Mouse (Mus musculus) heart, embryonic 15.5 days (tissue): Measurements from ENCODE around the gene Klf13. TPM values are rescaled to one million over a fixed set of nuclear protein-coding genes. Genes with fewer than 3 reads are reported as not detected.

Experiments
- ATAC-seq: fragments of 200-750 bp; cut with Nextera tagmentation; replicated peaks from 2 replicates; pipeline ENCODE4 v1.8.0; 2017; ENCODE audit warnings: low read depth, moderate TSS enrichment; ENCODE audit not compliant: insufficient number of reproducible peaks, insufficient read depth, low FRiP score
- H3K27ac ChIP-seq: fragments of 300-500 bp; sonication (generic); 2 replicates; pipeline ENCODE4 v1.5.1; 2015; ENCODE audit warnings: mild to moderate bottlenecking, inconsistent platforms
- H3K27me3 ChIP-seq: fragments of 300-500 bp; sonication (generic); 2 replicates; pipeline ENCODE4 v1.6.1; 2015; ENCODE audit warnings: inconsistent platforms
- H3K36me3 ChIP-seq: fragments of 300-500 bp; sonication (generic); 2 replicates; pipeline ENCODE4 v1.6.1; 2015; ENCODE audit warnings: mild to moderate bottlenecking, inconsistent platforms
- H3K4me1 ChIP-seq: fragments of 300-500 bp; sonication (generic); replicated peaks from 2 replicates; pipeline ENCODE4 v1.6.1; 2015; ENCODE audit warnings: inconsistent platforms
- H3K4me2 ChIP-seq: fragments of 300-500 bp; sonication (generic); 2 replicates; pipeline ENCODE4 v1.6.1; 2015; ENCODE audit warnings: inconsistent platforms, mild to moderate bottlenecking, moderate library complexity
- H3K4me3 ChIP-seq: fragments of 300-500 bp; sonication (generic); 2 replicates; pipeline ENCODE4 v1.5.1; 2015; ENCODE audit warnings: mild to moderate bottlenecking, inconsistent platforms
- H3K9ac ChIP-seq: fragments of 300-500 bp; sonication (generic); 2 replicates; pipeline ENCODE4 v1.6.1; 2015; ENCODE audit warnings: mild to moderate bottlenecking, inconsistent platforms
- H3K9me3 ChIP-seq: fragments of 300-500 bp; sonication (generic); replicated peaks from 2 replicates; pipeline ENCODE4 v1.6.1; 2016; ENCODE audit warnings: inconsistent platforms
- WGBS: fragments of 180-500 bp; shearing (Covaris S2); methylation state at CpG from one replicate; pipeline ENCODE4 v1.1.7; 2015; ENCODE audit warnings: mixed read lengths; 5-methylcytosine and 5-hydroxymethylcytosine counted together
- polyA plus RNA-seq: library from polyadenylated mRNA; unstranded; fragments of >200 nt; fragmentation: Nextera tagmentation; extraction: Ambion mirVana; gene quantifications from 2 replicates; pipeline ENCODE4 v1.2.1, GENCODE M21; 2015

The Klf13 gene
- polyA plus RNA-seq, 1 experiment from 2014 or later, result 23.4 TPM

DNA sequence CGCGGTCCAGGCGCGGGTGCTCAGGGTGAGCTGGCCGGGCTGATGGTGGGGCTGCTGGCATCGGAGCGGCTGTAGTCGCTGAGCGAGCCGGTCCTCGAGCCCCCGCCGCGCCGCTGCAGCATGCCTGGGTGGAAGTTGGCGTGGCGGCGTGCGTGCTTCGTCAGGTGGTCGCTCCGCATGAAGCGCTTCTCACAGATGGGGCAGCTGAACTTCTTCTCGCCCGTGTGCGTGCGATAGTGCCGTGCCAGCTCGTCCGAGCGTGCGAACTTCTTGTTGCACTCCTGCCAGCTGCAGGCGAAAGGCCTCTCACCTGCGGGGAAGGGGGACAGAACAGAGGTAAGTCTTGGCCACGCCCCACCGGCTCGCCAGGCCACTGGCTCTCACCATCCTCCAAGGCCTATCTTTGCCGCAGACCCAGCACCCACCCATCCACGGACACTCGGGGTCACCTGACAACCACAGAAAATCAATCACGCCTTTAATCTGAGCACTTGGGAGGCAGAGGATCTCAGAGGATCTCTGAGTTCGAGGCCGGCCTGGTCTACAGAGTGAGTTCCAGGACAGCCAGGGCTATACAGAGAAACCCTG is 47.1 kb downstream of the Klf13 start:
- peaks cover 10% of the 10 kb centered on the region for H3K36me3 ChIP-seq
- 77% methylated on average over 43 of the region's 43 CpGs for WGBS
- H3K4me2 ChIP-seq, result no peak overlapping the region
- H3K4me3 ChIP-seq, result no peak overlapping the region
- no peak overlapping the region for H3K9ac ChIP-seq
- no peaks in the 10 kb centered on the region for H3K9me3 ChIP-seq
- ATAC-seq, result no peak
- H3K4me1 ChIP-seq, result peaks cover 50% of the 10 kb centered on the region
- H3K27me3 ChIP-seq, result no peaks in the 10 kb centered on the region
- no peak overlapping the region for H3K27ac ChIP-seq

DNA sequence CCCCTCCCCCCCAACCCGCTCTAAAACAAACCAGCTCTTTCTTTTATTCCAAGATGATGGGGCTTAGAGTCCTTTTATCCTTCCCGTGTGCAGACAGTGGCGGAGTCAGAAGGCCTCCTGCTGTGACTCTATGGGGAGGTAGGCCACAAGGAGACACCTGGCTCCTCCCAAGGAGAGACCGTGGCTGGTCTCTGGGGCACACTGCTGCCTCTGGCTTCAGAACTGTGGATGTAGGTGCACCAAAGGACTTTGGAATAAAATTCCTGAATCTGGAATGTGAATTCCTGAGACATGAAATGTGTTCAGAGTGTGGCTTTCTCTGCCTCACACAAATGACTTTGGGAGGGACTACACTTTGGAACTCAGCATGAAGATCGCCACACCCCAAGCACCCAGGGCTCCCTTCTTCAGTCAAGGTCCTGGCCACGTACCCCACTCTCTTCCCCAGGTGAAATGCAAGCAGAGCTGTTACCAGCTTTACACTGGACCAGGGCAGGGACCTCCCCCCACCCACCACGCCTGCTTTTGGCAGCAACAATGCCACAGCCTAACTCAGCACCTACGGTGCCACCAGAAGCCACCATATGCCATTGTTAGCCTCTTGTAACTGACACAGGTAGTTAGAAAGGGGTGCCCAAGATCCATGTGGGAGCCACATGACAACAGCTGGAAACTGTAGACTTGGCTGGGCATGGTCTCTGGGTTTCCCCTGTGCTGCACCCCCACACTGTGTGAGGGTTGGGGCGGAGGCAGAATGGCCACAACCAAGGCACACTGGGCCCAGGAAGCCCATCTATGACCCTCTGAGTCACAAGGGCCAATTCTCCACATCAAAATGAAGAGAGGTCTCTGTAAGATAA is 49.4 kb downstream of the Klf13 start:
- Histone ChIP-seq H3K9ac (no peak overlapping the region), H3K27ac (no peak overlapping the region), H3K4me1 (peaks cover 37% of the 10 kb centered on the region), H3K27me3 (no peaks in the 10 kb centered on the region), H3K9me3 (no peaks in the 10 kb centered on the region), H3K4me3 (no peak overlapping the region), H3K4me2 (no peak overlapping the region), H3K36me3 (peaks cover 10% of the 10 kb centered on the region)
- no peak for ATAC-seq
- 83% methylated on average over 9 of the region's 9 CpGs for WGBS

DNA sequence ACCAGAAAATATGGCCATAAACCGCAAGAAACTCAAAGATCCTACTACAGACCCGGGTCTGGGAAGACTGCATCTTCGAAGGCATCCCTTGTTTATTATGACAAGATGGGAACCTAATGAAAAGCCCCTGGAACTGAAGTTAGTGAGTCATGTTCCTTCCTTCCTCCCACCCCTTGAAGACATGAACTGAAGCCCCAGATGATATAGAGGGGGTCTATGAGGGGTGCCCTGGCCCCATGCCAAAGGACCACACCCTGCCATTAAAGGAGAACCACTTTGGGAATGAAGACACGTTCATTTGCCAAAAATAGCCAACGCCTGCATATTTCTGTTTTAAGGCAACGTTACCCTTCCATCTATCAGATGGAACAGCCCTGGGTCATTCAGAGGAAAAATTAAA is 50.0 kb downstream of the Klf13 start:
- H3K9me3 ChIP-seq, result no peaks in the 10 kb centered on the region
- 54% methylated on average over 6 of the region's 6 CpGs for WGBS
- no peak overlapping the region for H3K27ac ChIP-seq
- H3K4me3 ChIP-seq, result no peak overlapping the region
- ATAC-seq, result no peak
- peaks cover 34% of the 10 kb centered on the region for H3K4me1 ChIP-seq
- H3K36me3 ChIP-seq, result peaks cover 10% of the 10 kb centered on the region
- H3K4me2 ChIP-seq, result no peak overlapping the region
- H3K27me3 ChIP-seq, result no peaks in the 10 kb centered on the region
- H3K9ac ChIP-seq, result no peak overlapping the region

DNA sequence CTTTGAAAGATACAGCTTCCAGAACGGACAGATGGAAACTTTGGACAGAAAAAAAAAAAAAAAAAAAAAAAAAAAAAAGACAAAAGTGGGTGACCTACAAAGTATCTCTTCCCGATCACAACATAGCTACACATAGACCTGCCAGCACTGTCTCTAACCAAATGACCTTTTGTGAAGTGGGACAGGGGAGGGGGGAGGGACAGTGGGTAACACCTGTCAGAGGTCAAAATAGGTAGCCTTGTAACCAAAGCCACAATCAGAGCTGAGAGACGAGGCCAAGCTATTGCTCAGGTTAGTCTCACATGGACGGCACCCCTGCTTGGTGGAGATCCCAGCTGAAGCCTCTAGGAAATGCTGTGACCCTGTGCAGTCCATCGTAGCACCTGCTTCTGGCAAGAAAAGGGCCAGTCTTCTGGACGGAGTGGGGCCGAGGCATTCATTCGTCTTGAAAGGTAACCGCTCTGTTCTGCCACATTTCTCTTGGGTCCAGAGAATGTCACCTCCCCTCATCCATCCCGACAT is 51.1 kb downstream of the Klf13 start:
- no peak overlapping the region for H3K27ac ChIP-seq
- 71% methylated on average over 10 of the region's 10 CpGs for WGBS

DNA sequence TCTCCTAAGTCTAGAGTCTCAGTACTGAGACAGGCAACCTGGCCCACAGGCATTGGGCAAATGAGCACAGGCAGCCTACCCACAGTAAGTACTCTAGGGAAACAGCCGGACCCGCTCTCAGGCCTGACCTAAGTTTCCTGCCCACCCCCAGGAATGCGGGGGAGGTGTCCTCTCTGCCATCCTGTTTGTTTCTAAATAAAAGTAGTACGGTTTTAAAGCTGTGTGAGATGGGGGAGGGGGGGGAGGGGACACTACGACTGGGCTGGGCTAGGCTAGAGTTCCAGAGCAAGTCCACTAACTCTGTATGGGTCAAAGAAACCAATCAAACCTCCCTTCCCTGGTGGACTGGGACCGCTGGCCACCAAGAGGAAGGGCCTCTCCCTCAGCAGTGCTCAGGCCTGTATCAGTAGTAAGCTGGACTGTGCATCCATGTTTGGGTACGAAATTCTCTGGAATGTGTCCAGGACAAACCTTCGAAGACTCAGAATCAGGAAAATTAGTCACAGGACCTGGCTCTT is 51.6 kb downstream of the Klf13 start:
- Histone ChIP-seq H3K4me1 (peaks cover 28% of the 10 kb centered on the region), H3K27me3 (no peaks in the 10 kb centered on the region), H3K4me2 (no peak overlapping the region), H3K27ac (no peak overlapping the region), H3K9me3 (no peaks in the 10 kb centered on the region), H3K4me3 (no peak overlapping the region), H3K36me3 (peaks cover 10% of the 10 kb centered on the region), H3K9ac (no peak overlapping the region)
- WGBS, result 36% methylated on average over 8 of the region's 8 CpGs
- peak; percentile 45 for ATAC-seq

More for the DNA sequence above, 51.1 kb downstream of the Klf13 start:
- no peak for ATAC-seq
- Histone ChIP-seq H3K4me1 (peaks cover 28% of the 10 kb centered on the region), H3K9ac (no peak overlapping the region), H3K27me3 (no peaks in the 10 kb centered on the region), H3K4me2 (no peak overlapping the region), H3K4me3 (no peak overlapping the region), H3K9me3 (no peaks in the 10 kb centered on the region), H3K36me3 (peaks cover 10% of the 10 kb centered on the region)

DNA sequence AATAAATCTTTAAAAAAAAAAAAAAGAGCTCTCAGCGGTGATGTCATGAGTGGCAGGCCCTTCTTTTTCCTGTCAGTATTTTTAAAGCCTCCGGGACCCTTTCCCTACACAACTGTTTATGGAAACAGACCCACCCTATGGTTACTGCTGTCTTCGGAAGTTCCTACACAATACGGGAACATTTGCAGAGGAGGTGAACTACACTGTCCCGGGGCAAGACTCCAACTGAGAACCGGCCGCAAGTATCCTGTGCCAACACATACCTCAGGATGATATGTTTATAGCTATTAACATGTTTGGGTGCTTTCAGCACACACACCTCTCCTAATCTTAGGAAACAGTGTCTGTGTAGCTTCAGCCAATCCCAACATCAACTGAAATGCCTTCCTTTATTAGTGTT is 53.7 kb downstream of the Klf13 start:
- WGBS, result 75% methylated on average over 7 of the region's 7 CpGs
- H3K9me3 ChIP-seq, result no peaks in the 10 kb centered on the region
- ATAC-seq, result no peak
- H3K27me3 ChIP-seq, result no peaks in the 10 kb centered on the region
- H3K4me2 ChIP-seq, result no peak overlapping the region
- peaks cover 2% of the 10 kb centered on the region for H3K36me3 ChIP-seq
- H3K4me1 ChIP-seq, result peaks cover 31% of the 10 kb centered on the region
- H3K4me3 ChIP-seq, result no peak overlapping the region
- H3K9ac ChIP-seq, result no peak overlapping the region
- H3K27ac ChIP-seq, result 0 out of 2 replicates have a peak overlapping the region, but pooled peaks have one; percentile 2

DNA sequence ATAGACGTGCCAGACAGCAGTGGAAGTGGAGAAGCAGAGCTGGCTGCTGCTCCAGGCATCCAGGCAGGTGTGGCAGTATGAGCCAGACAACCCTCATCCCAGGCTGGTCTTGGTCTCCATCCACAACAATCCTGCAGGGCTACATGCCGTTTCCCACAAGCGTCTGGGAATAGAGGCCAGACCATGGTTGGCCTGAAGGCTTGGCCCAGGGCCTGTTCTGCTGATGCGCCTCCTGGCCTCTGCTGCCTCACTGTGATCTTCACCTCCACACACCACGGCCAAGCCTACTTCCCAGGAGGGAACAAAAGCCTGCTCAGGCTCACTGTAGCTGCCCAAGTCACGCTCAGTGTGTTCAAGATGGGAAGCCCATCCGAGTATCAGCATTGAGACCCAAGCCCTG is 56.0 kb downstream of the Klf13 start:
- H3K4me1 ChIP-seq, result peaks cover 22% of the 10 kb centered on the region
- no peak overlapping the region for H3K9ac ChIP-seq
- H3K36me3 ChIP-seq, result no peaks in the 10 kb centered on the region
- H3K27me3 ChIP-seq, result no peaks in the 10 kb centered on the region
- ATAC-seq, result no peak
- no peak overlapping the region for H3K4me3 ChIP-seq
- H3K9me3 ChIP-seq, result no peaks in the 10 kb centered on the region
- WGBS, result 81% methylated on average over 7 of the region's 7 CpGs
- no peak overlapping the region for H3K4me2 ChIP-seq
- no peak overlapping the region for H3K27ac ChIP-seq

DNA sequence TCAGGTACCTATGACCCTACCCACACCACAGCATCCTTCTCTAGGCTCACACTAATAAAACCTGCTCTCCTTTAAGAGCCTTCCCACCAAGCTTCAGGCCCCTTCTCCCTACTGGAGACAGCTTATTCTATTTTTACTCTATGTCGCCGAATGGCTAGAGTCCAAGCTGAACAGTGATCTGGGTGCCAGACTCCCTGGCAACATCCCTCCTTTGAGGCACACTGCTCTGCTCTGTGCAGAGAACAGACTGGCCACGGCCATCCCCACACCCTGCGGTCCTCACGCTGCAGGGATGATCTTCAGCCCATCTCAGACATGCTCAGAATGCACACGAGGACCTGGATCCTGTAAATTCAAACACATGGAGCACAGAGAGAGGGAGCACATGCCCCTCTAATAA is 59.1 kb downstream of the Klf13 start:
- Histone ChIP-seq H3K4me2 (no peak overlapping the region), H3K4me1 (peaks cover 24% of the 10 kb centered on the region), H3K27ac (peak overlapping the region; percentile 33; the same call in 1 of the 2 replicates), H3K4me3 (no peak overlapping the region), H3K27me3 (no peaks in the 10 kb centered on the region), H3K9ac (no peak overlapping the region), H3K36me3 (no peaks in the 10 kb centered on the region), H3K9me3 (no peaks in the 10 kb centered on the region)
- WGBS, result 47% methylated on average over 6 of the region's 6 CpGs
- ATAC-seq, result peak; percentile 84

DNA sequence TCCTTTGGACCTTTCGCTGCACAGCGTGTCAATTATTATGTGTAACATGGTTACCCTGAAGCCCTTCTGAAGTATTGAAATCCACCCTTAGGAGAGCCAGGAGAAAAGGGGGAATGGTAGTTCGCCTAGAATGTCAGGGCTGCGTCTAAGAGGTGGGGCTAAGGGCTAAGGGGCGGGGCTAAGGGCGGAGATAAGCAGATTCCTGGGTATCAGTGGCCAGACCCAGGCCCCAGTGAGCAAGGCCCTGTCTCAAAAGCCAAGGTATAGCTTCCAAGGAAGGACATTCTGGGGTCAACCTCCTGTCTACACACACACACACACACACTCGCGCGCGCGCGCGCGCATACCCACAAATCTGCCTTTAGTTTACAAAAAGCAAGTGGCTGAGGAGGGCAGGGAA is 61.1 kb downstream of the Klf13 start:
- H3K4me3 ChIP-seq, result no peak overlapping the region
- ATAC-seq, result no peak
- H3K36me3 ChIP-seq, result no peaks in the 10 kb centered on the region
- H3K9me3 ChIP-seq, result no peaks in the 10 kb centered on the region
- H3K4me2 ChIP-seq, result no peak overlapping the region; the same call in 1 of the 2 replicates
- peaks cover 31% of the 10 kb centered on the region for H3K4me1 ChIP-seq
- H3K9ac ChIP-seq, result no peak overlapping the region
- no peak overlapping the region for H3K27ac ChIP-seq
- WGBS, result 26% methylated on average over 14 of the region's 14 CpGs
- no peaks in the 10 kb centered on the region for H3K27me3 ChIP-seq

DNA sequence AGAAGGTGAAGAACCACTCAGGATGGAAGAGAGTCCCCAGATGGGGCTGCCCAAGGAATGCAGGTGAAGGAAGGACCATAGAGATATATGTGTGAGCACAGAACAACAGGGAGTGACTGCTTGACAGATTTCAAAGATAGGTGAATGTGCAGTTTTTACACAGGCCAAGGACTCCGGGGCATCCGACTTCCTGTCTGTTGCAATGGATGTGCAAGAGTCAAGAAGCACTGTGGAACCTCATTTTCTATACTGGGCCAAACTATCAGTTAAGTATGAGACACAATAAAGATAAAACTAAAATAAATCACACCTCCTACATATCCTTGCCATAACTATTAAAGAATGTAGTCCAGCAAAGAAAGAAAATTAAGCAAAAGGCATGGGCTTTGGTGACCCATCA is 62.1 kb downstream of the Klf13 start:
- ATAC-seq, result no peak
- Histone ChIP-seq H3K9ac (no peak overlapping the region), H3K36me3 (no peaks in the 10 kb centered on the region), H3K27ac (no peak overlapping the region), H3K4me2 (no peak overlapping the region), H3K4me3 (no peak overlapping the region), H3K4me1 (peaks cover 31% of the 10 kb centered on the region), H3K9me3 (no peaks in the 10 kb centered on the region), H3K27me3 (no peaks in the 10 kb centered on the region)
- WGBS, result 64% methylated on average over 2 of the region's 2 CpGs

DNA sequence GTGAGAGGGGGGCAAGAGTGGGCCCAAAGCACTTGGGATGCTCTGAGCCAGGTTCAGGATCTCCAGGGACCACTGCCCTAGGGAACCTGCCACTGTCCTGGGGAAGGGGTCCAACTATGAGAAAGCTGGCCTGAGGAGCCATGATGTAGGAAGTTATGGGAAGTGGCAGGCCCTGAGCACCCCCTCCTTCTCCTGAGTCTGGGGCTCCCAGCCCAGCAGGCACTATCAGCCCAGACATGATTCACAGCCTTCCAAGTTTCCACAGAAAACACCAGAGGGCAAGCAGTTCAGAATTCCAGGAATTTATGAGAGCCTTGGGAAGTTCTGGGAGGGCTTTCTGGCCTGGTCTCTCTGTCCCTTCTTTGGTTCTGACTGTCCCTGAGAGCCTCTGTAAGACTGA is 63.0 kb downstream of the Klf13 start:
- Histone ChIP-seq H3K4me2 (no peak overlapping the region), H3K4me3 (no peak overlapping the region), H3K9ac (no peak overlapping the region), H3K27me3 (no peaks in the 10 kb centered on the region), H3K4me1 (peaks cover 31% of the 10 kb centered on the region), H3K9me3 (no peaks in the 10 kb centered on the region), H3K27ac (no peak overlapping the region), H3K36me3 (no peaks in the 10 kb centered on the region)
- ATAC-seq, result no peak
